Mouse (Mus musculus): Measurements from ENCODE around the gene Cd34.

GRCm38 (mm10) chr1:194962181-194962580 lies 23.6 kb downstream of the Cd34 start:
- TF ChIP-seq CTCF (IDR thresholded peaks at IDR 0.05; ENCODE audit: borderline replicate concordance, control insufficient read depth, extremely low read depth, insufficient read depth, low read length, poor library complexity) = no peak
- TF ChIP-seq POLR2A (IDR thresholded peaks at IDR 0.05; ENCODE audit: control insufficient read depth, extremely low read depth, insufficient read depth, low read length, poor library complexity) = no peak

All from thymus, adult 2 months (tissue).